Mouse (Mus musculus) testis, postnatal 10 days (tissue): Measurements from ENCODE around the gene Olfr462.

ENCODE experiments used
- DNase-seq: peaks from one replicate; pipeline ENCODE4 v3.0.0; 2021; ENCODE audit warnings: low spot score

The Olfr462 gene

DNA sequence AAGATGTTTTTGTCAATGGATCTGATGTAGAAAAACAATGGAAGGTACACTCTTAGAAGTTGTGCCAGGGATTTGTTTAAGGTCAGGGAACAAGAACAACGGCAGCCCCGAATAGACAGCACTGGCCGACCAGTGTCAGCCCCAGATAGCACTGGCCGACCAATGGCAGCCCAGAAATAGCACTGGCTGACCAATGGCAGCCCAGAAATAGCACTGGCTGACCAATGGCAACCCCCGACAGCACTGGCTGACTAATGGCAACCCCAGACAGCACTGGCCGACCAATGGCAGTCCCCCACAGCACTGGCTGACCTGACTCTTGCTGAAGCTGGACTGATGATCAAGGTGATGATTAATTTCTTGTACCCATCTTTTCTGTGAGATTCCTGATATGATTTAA is 44.2 kb downstream of the Olfr462 start:
- no peak for DNase-seq

DNA sequence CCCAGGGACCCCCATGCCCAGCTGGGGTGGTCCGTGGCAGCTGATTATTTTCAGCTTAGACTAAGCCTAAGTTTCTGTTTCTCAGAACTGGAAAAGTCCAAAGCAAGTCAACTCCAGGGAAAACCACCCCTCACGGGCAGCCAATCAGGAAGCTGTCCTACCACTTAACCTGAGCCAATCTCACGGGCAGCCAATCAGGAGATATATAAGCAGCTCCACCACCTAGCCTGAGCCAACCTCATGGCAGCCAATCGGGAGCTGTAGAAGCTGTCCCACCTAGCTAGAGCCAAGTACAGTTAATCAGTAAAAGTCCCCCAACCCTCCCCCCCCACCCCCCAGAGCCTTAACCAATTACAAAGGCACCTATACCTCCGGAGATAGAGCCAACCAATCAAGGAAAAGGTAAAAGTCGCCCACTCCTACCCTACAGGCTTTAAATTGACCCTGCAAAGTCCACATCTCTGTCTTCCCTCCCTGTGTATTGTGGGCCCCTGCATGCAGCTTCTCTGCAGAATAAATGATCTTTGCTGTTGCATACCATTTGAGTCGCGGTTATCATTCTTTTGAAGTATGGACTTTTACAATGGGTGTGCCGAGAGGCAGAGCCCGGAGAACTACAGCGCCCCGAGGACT is 45.0 kb downstream of the Olfr462 start:
- no peak for DNase-seq

DNA sequence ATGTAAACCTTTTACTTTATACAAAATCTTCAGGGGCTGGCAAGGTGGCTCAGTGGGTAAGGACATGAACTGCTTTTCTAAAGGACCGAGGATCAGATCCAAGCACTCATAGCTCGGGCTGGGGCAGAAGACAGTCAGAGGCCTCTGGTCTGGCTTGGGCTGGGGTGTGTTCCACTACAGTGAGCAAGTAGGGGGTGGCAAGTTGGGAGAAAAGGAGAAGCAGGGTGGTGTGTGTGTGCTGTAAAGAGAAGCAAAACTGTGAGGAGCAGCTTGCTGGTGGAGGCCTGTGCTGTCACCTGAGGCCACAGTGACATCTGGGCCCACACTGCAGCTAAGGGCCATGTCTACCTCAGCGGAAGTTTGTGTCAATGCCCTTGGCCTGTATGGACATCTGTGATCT is 50.6 kb downstream of the Olfr462 start:
- no peak for DNase-seq

DNA sequence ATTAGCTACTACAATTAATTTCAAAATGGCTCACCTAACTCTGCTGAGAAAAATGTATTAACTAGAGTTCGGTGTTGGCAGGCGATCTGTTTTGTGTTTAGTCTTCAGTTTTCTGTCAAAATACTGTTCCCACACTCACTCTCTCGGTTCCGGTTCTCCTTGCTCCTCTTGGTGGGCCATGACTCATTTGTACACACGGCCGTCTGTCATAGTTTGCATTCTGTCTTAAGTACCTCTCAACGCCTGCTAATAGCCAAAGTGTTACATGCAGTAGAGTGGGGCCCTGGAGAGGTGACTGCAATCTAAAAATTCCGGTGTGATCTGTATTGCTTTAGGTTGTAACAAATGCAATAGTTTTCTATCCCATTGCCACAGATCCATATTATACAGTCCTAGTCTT is 51.4 kb downstream of the Olfr462 start:
- no peak for DNase-seq
